In the genomic region with DNA sequence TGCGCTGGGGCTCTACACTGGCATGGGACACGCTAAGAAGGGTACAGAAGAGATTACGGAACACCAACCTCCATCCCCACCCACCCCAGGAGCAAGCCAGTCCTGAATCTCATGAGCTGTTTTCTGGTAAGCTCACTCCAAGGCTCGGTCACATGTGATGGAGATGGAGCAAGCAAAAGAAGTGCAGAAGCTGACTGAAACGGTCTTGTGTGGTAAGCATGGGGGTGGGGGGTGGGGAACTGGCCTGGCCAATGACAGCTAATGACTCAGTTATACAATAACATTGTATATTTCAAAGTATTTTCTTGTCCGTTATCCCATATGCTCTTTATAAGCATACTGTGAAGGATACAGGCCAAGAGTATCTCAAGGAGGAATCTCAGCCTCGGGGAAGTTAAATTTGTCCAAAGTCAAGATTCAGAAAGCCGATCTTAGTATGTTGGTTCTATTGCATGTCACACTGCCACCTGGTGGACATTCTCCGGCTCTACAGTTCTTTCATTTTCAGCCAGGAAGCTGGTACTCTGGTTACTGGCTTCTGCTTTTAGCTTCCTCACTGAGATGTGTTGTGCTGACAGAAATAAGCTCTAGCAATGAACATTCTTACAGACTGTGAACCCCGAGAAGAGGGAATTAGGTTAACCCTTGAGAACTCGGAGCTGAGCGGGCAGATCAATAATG, we compare ENCODE assay signal across 8 mouse cellular contexts. TPM values are rescaled to one million over a fixed set of nuclear protein-coding genes. Genes with fewer than 3 reads are reported as not detected.
DNase-seq lines count a peak whose midpoint lies in the region; ATAC-seq and TF ChIP-seq lines count a peak whose summit lies in the region.

No protein-coding gene starts in this region.

- H3K9ac ChIP-seq in hindbrain, embryonic 15.5 days, result no peak overlapping the region
- no peak overlapping the region for H3K9ac ChIP-seq in liver, embryonic 12.5 days

- H3K27me3 ChIP-seq in hindbrain, embryonic 15.5 days, result no peaks in the 10 kb centered on the region
- peaks cover 15% of the 10 kb centered on the region for H3K27me3 ChIP-seq in liver, embryonic 12.5 days (replicated peaks)
- no peaks in the 10 kb centered on the region for H3K27me3 ChIP-seq in myocyte (ENCODE audit: control insufficient read depth, insufficient read depth, insufficient read length)

- H3K9me3 ChIP-seq in hindbrain, embryonic 15.5 days, result no peaks in the 10 kb centered on the region
- H3K9me3 ChIP-seq in liver, embryonic 12.5 days (replicated peaks), result no peaks in the 10 kb centered on the region

- 0 out of 2 replicates have a peak, but pooled peaks cover 3% of the 10 kb centered on the region for H3K4me1 ChIP-seq in hindbrain, embryonic 15.5 days (replicated peaks)
- H3K4me1 ChIP-seq in liver, embryonic 12.5 days, result peaks cover 4% of the 10 kb centered on the region; the same call in 1 of the 2 replicates

- H3K4me2 ChIP-seq in hindbrain, embryonic 15.5 days, result peak overlapping the region; percentile 35
- peak overlapping the region; percentile 36 for H3K4me2 ChIP-seq in liver, embryonic 12.5 days
- H3K4me2 ChIP-seq in myocyte (ENCODE audit: low read depth), result peak overlapping the region; percentile 13

- no peak overlapping the region for H3ac ChIP-seq in myocyte (ENCODE audit: control insufficient read depth, insufficient read length)

- H3K36me3 ChIP-seq in hindbrain, embryonic 15.5 days, result no peaks in the 10 kb centered on the region
- no peaks in the 10 kb centered on the region for H3K36me3 ChIP-seq in liver, embryonic 12.5 days
- no peaks in the 10 kb centered on the region for H3K36me3 ChIP-seq in myocyte (ENCODE audit: control insufficient read depth, insufficient read depth)

- ATAC-seq in erythroblast, adult 5-6 weeks (replicated peaks; ENCODE audit: low FRiP score, poor library complexity, severe bottlenecking), result peak; percentile 79
- peak; percentile 36 for ATAC-seq in hindbrain, embryonic 15.5 days (ENCODE audit: low FRiP score, low read depth)
- ATAC-seq in liver, embryonic 12.5 days, result peak; percentile 46; the same call in 1 of the 2 replicates

- no peak overlapping the region for H3K4me3 ChIP-seq in hindbrain, embryonic 15.5 days
- no peak overlapping the region for H3K4me3 ChIP-seq in liver, embryonic 12.5 days
- H3K4me3 ChIP-seq in myocyte, result no peak overlapping the region

- no peaks in the 10 kb centered on the region for H3K79me2 ChIP-seq in myocyte (ENCODE audit: control insufficient read depth, insufficient read depth)

- intact Hi-C loops in gastrocnemius, postnatal 14 days (cut with DNase I; ENCODE audit: low total_unique reads), result loop anchor here (5.0 kb wide), 1 partner anchor 88 kb away; no protein-coding TSS in a partner anchor

- 17% methylated on average over 12 of the region's 12 CpGs for WGBS in hindbrain, embryonic 15.5 days
- 15% methylated on average over 12 of the region's 12 CpGs for WGBS in liver, embryonic 12.5 days (ENCODE audit: insufficient replicate concordance)

- DNase-seq in gastrocnemius, adult 18-20 months (ENCODE audit: low spot score), result peak; percentile 65
- no peak for DNase-seq in gastrocnemius, postnatal 14 days
- DNase-seq in ZHBTc4 (ENCODE audit: low read depth, low spot score), result peak; percentile 77
- peak; percentile 58 for DNase-seq in thymus, postnatal 4 days

- TF ChIP-seq POLR2A in myocyte (IDR thresholded peaks at IDR 0.05; ENCODE audit: insufficient read length, low read depth), result no peak

- H3K27ac ChIP-seq in hindbrain, embryonic 15.5 days (replicated peaks), result no peak overlapping the region
- H3K27ac ChIP-seq in liver, embryonic 12.5 days, result no peak overlapping the region

TF ChIP-seq in myocyte, 11 proteins besides CTCF, POLR2A, EP300 and RAD21:
- TF ChIP-seq MAX (IDR thresholded peaks at IDR 0.05; ENCODE audit: low read depth) (no peak), POLR2AphosphoS2 (IDR thresholded peaks at IDR 0.05; ENCODE audit: insufficient read length, low read depth) (no peak), REST (IDR thresholded peaks at IDR 0.05; ENCODE audit: insufficient read depth, insufficient read length) (no peak), TCF3 (IDR thresholded peaks at IDR 0.05; ENCODE audit: insufficient read length, low read depth) (no peak), MYOD1 (IDR thresholded peaks at IDR 0.05; ENCODE audit: control insufficient read depth in 1 of 3, insufficient read length in 2 of 3, low read depth in 2 of 3) (no peak), SRF (IDR thresholded peaks at IDR 0.05; ENCODE audit: control insufficient read depth, insufficient read length, low read depth) (no peak), USF1 (IDR thresholded peaks at IDR 0.05; ENCODE audit: low read depth) (no peak), CEBPB (IDR thresholded peaks at IDR 0.05; ENCODE audit: insufficient read depth, poor library complexity, severe bottlenecking) (no peak), MYOG (IDR thresholded peaks at IDR 0.05; ENCODE audit: control insufficient read depth in 1 of 3, insufficient read depth in 1 of 3, insufficient read length in 2 of 3, low read depth in 2 of 3) (no peak)

RNA-seq across cellular contexts. Expression of a gene that starts 4.2 kb away (rescaled TPM):
- not detected for total RNA-seq in gastrocnemius, adult 18-20 months (2021)
- total RNA-seq in gastrocnemius, postnatal 14 days (2021), result not detected
- total RNA-seq in erythroblast, adult 5-6 weeks (2015; ENCODE audit: low replicate concordance), result not detected in 2 replicates
- total RNA-seq in erythroblast, adult 5-6 weeks (2017; ENCODE audit: low replicate concordance), result 5.3 TPM in 1 of 2 replicates, not detected in the other
- polyA plus RNA-seq in hindbrain, embryonic 15.5 days (2015; fragmentation: Nextera tagmentation; extraction: Ambion mirVana), result 0.41 and 0.68 TPM in 2 replicates
- polyA plus RNA-seq in liver, embryonic 12.5 days (2016; fragmentation: Nextera tagmentation; extraction: Ambion mirVana), result 0.20 and 0.47 TPM in 2 replicates
- 0.76 TPM for polyA plus RNA-seq in myocyte (2012; fragmentation: generic; extraction: Trizol)

RNA-seq across cellular contexts. Expression of a gene that starts 15.6 kb away (rescaled TPM):
- 100 to 1,000 TPM; 198 to 225 TPM for total RNA-seq in gastrocnemius, adult 18-20 months (2021)
- total RNA-seq in gastrocnemius, postnatal 14 days (2021), result 100 to 1,000 TPM; 118 to 161 TPM
- 7.9 TPM in 1 of 2 replicates, not detected in the other for total RNA-seq in erythroblast, adult 5-6 weeks (2015; ENCODE audit: low replicate concordance)
- total RNA-seq in erythroblast, adult 5-6 weeks (2017; ENCODE audit: low replicate concordance), result 0.14 TPM in 1 of 2 replicates, not detected in the other
- 36.7 and 46.3 TPM in 2 replicates for polyA plus RNA-seq in hindbrain, embryonic 15.5 days (2015; fragmentation: Nextera tagmentation; extraction: Ambion mirVana)
- polyA plus RNA-seq in liver, embryonic 12.5 days (2016; fragmentation: Nextera tagmentation; extraction: Ambion mirVana), result 0.94 and 1.2 TPM in 2 replicates
- polyA plus RNA-seq in myocyte (2012; fragmentation: generic; extraction: Trizol), result 32.8 TPM

RNA-seq across cellular contexts. Expression of a gene that starts 35.1 kb away (rescaled TPM):
- total RNA-seq in gastrocnemius, adult 18-20 months (2021), result 100 to 1,000 TPM; 248 to 282 TPM
- 100 to 1,000 TPM; 260 to 262 TPM for total RNA-seq in gastrocnemius, postnatal 14 days (2021)
- 71.9 and 85.5 TPM in 2 replicates for total RNA-seq in erythroblast, adult 5-6 weeks (2015; ENCODE audit: low replicate concordance)
- total RNA-seq in erythroblast, adult 5-6 weeks (2017; ENCODE audit: low replicate concordance), result 149 and 153 TPM in 2 replicates
- 469 and 479 TPM in 2 replicates for polyA plus RNA-seq in hindbrain, embryonic 15.5 days (2015; fragmentation: Nextera tagmentation; extraction: Ambion mirVana)
- polyA plus RNA-seq in liver, embryonic 12.5 days (2016; fragmentation: Nextera tagmentation; extraction: Ambion mirVana), result 354 and 366 TPM in 2 replicates
- polyA plus RNA-seq in myocyte (2012; fragmentation: generic; extraction: Trizol), result 334 TPM

RNA-seq across cellular contexts. Expression of a gene that starts 45.1 kb away (rescaled TPM):
- total RNA-seq in gastrocnemius, adult 18-20 months (2021), result 1 to 10 TPM; 1.4 to 1.8 TPM
- 1 to 10 TPM; 2.2 to 2.6 TPM for total RNA-seq in gastrocnemius, postnatal 14 days (2021)
- total RNA-seq in erythroblast, adult 5-6 weeks (2015; ENCODE audit: low replicate concordance), result 1.7 and 8.6 TPM in 2 replicates
- 11.8 and 17.6 TPM in 2 replicates for total RNA-seq in erythroblast, adult 5-6 weeks (2017; ENCODE audit: low replicate concordance)
- polyA plus RNA-seq in hindbrain, embryonic 15.5 days (2015; fragmentation: Nextera tagmentation; extraction: Ambion mirVana), result 21.1 and 25.4 TPM in 2 replicates
- 12.3 and 13.6 TPM in 2 replicates for polyA plus RNA-seq in liver, embryonic 12.5 days (2016; fragmentation: Nextera tagmentation; extraction: Ambion mirVana)
- 2.6 TPM for polyA plus RNA-seq in myocyte (2012; fragmentation: generic; extraction: Trizol)

RNA-seq across cellular contexts. Expression of a gene that starts 48.7 kb away (rescaled TPM):
- under 1 TPM; 0.26 to 0.66 TPM for total RNA-seq in gastrocnemius, adult 18-20 months (2021)
- under 1 TPM; 0.45 to 0.66 TPM for total RNA-seq in gastrocnemius, postnatal 14 days (2021)
- total RNA-seq in erythroblast, adult 5-6 weeks (2015; ENCODE audit: low replicate concordance), result not detected in 2 replicates
- 1.7 and 5.8 TPM in 2 replicates for total RNA-seq in erythroblast, adult 5-6 weeks (2017; ENCODE audit: low replicate concordance)
- polyA plus RNA-seq in hindbrain, embryonic 15.5 days (2015; fragmentation: Nextera tagmentation; extraction: Ambion mirVana), result 39.3 and 39.7 TPM in 2 replicates
- polyA plus RNA-seq in liver, embryonic 12.5 days (2016; fragmentation: Nextera tagmentation; extraction: Ambion mirVana), result 0.18 and 0.26 TPM in 2 replicates
- polyA plus RNA-seq in myocyte (2012; fragmentation: generic; extraction: Trizol), result not detected

Comparison
In these comparisons a context has a peak if more than half of its experiments do, and no peak if none do; other contexts are left out.
1. RNA of a gene that starts 15.6 kb away (total RNA-seq): 198 to 225 TPM in gastrocnemius, adult 18-20 months and 118 to 161 TPM in gastrocnemius, postnatal 14 days; 0.14 to 7.9 TPM in erythroblast, adult 5-6 weeks; every median in the first group is over 10 times any median in the second.
2. Peak in every context shown above with its lines, with median percentiles within 50 percentile points of each other: ATAC-seq and H3K4me2 ChIP-seq.